Mouse (Mus musculus) heart, adult 18-20 months (tissue): ENCODE results near the gene Dync1i1. TPM values are rescaled to one million over a fixed set of nuclear protein-coding genes. Genes with fewer than 3 reads are reported as not detected.

Source experiments
- DNase-seq, 2 experiments: peaks; one replicate each; pipeline ENCODE4 v3.0.0; 2021 to 2022; ENCODE audit warnings: mixed read lengths in 1 of 2
- total RNA-seq, 2 experiments: library from RNA; stranded (reverse); gene quantifications; 2 replicates each; pipeline ENCODE4 v1.2.3; 2021

The Dync1i1 gene
- total RNA-seq, 2 experiments from 2014 or later = 0.27 to 0.39 TPM

- DNase-seq = peak; percentile 2 to 64
These were observed 132.9 kb downstream of the Dync1i1 start for GRCm38 (mm10) chr6:5858371-5858770.

DNA sequence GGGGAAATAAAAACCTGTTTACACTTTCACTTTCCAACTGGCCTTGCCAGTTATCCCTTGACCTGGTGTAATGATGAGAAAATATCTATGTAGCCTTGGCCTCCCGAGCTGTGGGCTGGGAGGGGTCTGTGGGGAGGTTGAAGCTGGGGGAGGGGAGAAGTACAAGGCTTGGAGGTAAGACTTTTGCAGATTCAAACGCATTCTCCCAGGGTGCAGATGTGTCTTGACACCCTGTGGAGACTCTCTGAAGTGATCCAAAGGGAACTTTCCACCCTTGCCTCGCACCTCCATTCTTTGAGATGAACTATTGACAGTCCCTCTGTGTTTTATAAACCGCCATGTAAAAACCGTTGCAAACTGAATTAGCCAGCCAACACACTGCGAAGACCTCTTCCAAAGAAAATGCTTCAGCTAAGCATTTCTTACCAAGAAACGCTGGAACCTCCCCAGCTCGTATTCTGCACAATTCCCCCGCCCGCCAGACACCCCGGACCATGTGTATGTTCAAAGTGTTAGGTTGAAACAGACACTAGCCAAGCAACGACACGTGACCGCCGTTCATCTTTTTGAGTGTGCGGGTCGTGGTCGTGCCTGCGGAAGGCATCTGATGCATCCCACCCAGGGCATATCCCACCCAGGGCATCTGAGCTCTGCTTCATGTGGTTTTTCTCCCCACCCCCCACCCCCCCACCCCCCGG lies 133.6 kb downstream of the Dync1i1 start:
- no peak for DNase-seq

GRCm38 (mm10) chr6:5859630-5860029 lies 134.2 kb downstream of the Dync1i1 start:
- DNase-seq = no peak

- DNase-seq = no peak
These were observed 140.7 kb downstream of the Dync1i1 start for GRCm38 (mm10) chr6:5866091-5866490.

GRCm38 (mm10) chr6:5867221-5867620 lies 141.8 kb downstream of the Dync1i1 start:
- DNase-seq = no peak

- DNase-seq = no peak
These were observed 145.6 kb downstream of the Dync1i1 start for GRCm38 (mm10) chr6:5871060-5871459.

DNA sequence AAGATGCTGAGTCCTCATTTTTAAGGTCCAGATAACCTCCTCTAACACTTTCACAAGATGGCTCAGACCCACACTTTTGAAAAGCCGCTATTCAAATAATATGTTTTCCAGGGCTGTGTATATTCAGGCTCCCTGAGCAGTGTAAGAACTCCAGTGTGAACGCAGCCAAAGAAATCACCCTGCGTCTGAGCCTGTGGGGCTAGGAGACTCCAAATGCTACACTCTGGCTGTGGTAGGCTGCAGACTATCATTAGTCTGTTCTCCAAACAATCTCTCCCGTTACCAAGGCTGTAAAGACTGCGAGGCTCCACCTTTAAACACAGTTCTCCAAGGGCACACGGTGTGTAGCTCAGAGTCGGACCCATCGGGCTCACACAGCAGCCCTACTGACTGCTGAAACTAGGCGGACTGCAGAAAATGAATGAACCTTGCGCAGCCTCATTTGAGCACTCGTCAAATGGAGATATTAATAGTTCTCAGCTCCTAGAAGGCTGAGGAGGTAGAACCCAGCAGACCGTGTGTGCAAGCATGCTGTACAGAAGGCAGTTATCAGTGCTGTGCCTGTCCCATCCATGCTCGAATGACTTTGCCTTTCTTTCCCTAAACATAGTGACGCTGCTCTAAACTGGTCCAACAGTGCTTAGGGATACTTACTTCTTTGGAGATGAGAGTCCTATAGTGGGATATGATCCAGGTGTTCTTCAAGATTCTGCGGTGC lies 146.3 kb downstream of the Dync1i1 start:
- no peak for DNase-seq

GRCm38 (mm10) chr6:5889341-5889740 lies 163.9 kb downstream of the Dync1i1 start:
- DNase-seq = no peak

GRCm38 (mm10) chr6:5911295-5911694 lies 185.9 kb downstream of the Dync1i1 start:
- no peak for DNase-seq

DNA sequence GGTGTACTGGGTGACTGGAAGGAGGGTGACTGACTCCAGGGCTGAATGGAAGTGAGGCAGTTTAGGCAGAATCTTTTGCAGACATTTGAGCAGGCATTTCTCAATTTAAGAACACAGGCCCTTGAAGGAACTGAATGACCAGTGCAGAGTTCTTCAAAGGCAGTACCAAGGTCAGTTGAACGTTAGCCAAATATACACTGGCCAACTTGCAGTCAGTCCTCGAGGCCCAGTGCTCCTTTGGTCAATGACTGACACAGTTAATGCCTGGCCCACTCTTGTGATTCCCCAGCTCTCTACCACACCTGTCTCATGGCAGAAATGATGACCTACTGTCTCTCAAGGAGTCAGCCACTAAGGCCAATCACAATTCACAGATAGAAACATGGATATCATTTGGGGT lies 189.6 kb downstream of the Dync1i1 start:
- DNase-seq = no peak

DNA sequence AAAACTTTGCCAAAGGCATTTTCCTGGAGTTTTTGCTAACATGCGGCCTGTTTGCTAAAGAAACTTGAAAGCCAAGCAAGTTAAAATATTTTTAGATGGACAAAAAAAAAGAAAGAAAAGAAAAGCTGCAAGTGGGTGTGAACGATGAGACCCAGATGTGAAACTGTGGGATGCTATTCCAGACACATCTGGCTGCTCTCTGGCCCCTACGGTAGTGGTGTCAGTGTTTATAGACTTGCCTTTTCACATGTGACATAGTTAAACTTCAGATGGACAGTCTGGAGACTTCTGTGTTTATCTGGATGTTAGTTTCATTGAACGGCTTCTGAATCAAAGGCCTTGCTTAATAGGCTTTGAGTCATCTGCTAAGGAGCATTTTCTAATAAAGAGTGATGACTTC lies 195.2 kb downstream of the Dync1i1 start:
- no peak for DNase-seq

DNA sequence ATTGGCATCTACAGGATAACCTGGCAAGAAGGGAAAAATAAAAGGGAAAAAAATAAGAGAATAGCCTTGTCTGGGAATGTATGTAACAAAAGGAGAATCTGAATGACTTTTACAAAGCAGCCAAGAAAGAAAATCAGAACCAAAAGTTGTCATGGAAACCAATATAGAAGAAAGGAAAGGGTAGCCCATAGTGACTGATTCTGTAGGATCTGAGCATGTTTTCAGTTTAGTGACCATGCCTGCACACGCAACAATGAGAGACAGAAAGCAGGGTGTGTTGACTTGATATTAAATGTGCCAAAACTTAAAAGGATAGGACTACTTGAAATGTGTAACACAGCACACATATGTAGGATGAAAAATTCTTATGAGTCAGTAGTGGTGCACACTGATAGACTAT lies 197.2 kb downstream of the Dync1i1 start:
- DNase-seq = no peak

- DNase-seq = no peak
These were observed 197.7 kb downstream of the Dync1i1 start for GRCm38 (mm10) chr6:5923148-5923547.

DNA sequence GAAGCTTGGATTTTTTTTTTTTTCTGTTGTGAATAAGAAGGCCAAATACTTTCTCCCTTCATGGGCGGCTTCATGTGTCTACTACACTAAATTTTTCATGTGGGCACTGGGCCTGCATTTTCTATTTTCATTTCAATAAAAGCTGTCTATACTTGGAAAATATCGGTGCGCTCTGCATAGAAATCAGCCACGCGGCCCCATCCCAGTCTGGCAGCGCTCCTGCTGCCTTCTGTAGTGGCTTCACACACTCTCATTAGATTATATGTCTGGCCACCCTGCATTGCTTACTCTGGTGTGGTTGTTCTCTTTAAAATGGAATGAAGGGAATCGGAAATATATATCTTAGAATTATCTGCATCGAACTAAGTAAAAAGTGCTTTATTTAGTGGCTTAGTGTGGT lies 204.7 kb downstream of the Dync1i1 start:
- no peak for DNase-seq

GRCm38 (mm10) chr6:5935587-5936353 lies 210.3 kb downstream of the Dync1i1 start:
- no peak for DNase-seq

- DNase-seq = no peak
These were observed 224.5 kb downstream of the Dync1i1 start for GRCm38 (mm10) chr6:5949812-5950392.

GRCm38 (mm10) chr6:5956316-5956913 lies 231.0 kb downstream of the Dync1i1 start:
- no peak for DNase-seq

- DNase-seq = no peak
These were observed 235.3 kb downstream of the Dync1i1 start for GRCm38 (mm10) chr6:5960728-5961127.

- DNase-seq = no peak
These were observed 236.5 kb downstream of the Dync1i1 start for GRCm38 (mm10) chr6:5961960-5962359.

GRCm38 (mm10) chr6:5966376-5966775 lies 240.9 kb downstream of the Dync1i1 start:
- DNase-seq = no peak

DNA sequence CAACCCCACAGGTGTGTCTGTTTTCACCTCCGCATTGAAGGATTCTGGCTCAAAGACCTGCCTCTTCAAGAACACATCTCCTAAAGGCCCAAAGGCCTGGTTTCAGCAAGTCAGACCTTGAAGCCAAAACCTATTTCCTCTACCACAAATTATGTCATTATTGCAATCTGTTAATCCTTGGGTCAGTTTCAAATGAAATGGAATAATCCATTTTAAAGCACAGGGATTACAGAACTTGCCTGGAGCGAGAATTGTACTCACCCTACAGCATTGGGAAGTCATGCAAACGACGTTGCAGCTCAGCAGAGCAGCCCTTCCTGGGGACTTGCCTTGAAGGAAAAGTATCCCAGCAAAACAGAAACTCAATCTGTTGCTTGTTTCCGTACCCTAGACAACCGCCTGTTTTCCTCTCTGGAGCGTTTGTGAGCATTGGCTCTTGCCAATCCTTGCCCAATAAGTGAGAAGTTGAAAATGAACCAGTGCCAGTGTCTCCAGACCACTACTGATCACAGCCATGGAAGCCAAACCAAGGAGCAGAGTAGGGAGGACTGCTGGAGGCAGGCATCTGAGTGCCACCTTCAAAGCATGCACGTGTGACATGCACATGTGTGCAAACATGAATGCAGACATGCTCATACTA lies 241.5 kb downstream of the Dync1i1 start:
- DNase-seq = peak in 1 of 2 experiments; percentile 7

GRCm38 (mm10) chr6:5967545-5967944 lies 242.1 kb downstream of the Dync1i1 start:
- DNase-seq = no peak
